Mouse (Mus musculus) ES-CJ7 (cell line): Measurements from ENCODE around the gene Tuft1.
"Not testable (repeated sequence)": the region's sequence is repeated elsewhere in the genome, so short reads cannot be mapped to it uniquely, and the experiment has no call there.

Experiments used
- DNase-seq: peaks from one replicate; pipeline ENCODE4 v3.0.0; 2011; ENCODE audit warnings: low read depth, low spot score

Tuft1 gene

DNA sequence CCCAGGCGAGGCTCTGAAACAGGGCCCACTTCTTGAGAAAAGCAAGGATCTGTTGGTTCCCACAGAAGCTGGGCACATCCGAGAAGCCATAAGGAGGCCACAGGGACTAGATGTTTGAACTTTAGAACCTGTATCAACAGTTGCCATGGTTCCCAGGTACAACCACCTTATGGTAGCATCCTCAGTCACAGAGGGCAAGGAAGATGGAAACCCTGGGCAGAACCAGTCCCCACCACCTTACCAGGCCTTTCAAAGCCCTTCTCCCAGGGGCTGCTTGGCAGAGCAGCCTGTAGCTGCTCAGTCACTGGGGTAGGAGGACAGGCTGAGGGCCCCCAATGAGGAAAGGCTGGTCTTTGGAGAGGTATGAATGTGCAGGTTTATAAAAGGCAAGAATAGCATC is 2.2 kb upstream of the Tuft1 start:
- not testable (repeated sequence) for DNase-seq

- peak; percentile 71 for DNase-seq
Observed at GRCm38 (mm10) chr3:94659142-94659748, 573 bp upstream of the Tuft1 start.

DNA sequence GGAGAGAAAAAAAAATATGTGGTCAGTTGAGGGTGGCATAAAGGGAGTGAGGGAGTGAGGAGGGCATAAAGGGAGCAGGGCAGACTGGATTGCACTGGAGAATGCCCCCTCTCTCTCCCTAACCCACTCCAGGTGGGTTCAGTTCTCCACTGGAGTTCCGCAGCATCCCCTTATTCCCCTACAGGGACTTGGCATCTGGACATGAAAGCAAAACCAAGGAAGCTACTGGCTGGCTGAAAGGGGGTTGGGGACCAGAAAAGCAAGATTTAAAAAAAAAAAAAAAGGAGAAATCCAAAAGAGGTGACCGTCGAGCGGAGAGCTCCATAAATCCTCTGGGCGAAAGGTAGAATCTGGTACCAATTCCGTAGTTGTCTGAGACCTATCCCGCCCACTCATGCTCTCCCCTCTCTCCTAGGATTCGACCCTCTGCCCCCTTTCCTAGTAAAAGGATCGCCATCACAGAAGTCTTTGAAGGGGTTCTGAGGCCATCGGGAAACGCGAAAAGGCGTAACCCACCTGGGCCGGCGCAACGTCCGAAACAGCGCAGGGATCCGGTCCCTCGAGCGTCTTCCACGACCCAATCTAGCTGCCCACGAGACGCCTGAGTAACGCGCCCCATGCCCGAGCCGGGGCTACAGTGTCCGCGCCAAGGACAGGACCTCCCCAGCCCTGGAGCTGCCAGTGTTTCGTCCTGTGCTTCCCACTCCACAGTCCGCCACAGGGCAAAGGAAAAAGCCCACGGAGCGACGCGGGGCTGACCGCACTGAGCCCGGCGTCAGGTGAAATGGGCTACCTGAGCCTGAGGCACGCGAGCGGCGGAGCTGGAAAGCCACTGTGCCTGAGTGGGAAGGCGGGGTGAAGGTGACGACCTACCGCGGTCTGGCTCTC is 576 bp downstream of the Tuft1 start:
- not testable (repeated sequence) for DNase-seq

DNA sequence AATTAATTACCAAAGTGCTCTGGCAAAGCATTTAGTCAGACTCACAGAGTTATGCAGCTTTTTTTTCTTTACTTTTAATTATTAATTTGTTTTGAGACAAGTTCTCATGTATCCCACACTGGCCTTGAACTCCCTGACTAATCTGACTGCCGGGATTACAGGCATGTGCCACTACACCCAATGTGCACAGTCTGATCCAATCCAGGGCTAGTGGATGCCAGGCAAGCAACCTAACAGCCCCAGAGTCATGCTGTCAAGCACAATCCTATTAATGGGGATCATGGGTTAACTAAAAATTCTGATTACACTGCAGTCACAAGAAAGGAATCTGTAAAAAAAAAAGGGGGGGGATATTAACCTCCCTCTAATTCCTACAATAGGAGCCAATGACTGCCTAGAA is 4.7 kb downstream of the Tuft1 start:
- DNase-seq, result not testable (repeated sequence)

- DNase-seq, result no peak
Observed at GRCm38 (mm10) chr3:94650409-94650808, 8.3 kb downstream of the Tuft1 start.

- DNase-seq, result no peak
Observed at GRCm38 (mm10) chr3:94648755-94649590, 9.7 kb downstream of the Tuft1 start.

GRCm38 (mm10) chr3:94642495-94643162 is 16.0 kb downstream of the Tuft1 start, which contains the start of gene Gm10972:
Gm10972 (plus strand) TSS chr3:94643112.
- not testable (repeated sequence) for DNase-seq

DNA sequence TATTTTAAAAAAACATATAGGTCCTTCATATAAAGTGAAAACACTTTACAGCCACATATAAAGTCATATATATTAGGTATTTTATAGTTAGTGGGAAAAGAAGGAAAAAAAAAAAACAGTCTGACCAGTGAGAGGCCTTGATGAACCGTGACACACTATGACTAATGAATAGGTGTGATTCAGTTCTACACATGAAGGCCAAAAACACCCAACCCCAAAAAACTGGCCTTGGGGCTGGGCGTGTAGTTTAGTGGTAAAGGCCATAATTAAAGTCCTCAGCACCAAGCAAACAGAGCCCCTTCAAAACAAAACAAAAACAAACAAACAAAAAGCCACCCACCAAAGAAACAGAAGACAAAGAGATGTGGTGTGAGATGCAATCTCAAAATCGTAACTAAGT is 28.8 kb downstream of the Tuft1 start:
- DNase-seq, result no peak

DNA sequence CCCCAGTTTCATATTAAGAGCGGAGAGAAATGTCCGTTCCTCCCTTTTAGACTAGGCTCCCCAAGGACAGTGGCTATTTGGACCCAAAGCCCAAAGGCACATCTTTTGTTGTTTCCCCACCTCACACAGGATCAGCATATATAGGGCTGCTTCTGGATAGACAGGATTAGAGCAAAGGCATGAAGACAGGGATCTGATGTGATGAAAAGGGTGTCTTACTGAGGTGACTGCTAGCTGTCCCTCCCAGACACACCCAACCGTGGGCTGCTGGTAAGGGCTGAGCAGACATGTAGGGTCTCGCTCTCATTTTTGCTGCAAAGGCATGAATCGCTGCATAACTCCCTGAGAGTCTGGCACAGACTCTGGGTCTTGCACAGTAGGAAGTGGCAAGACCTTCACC is 30.0 kb downstream of the Tuft1 start:
- no peak for DNase-seq

GRCm38 (mm10) chr3:94624281-94624680 is 34.4 kb downstream of the Tuft1 start:
- no peak for DNase-seq

GRCm38 (mm10) chr3:94622550-94622949 is 36.1 kb downstream of the Tuft1 start:
- no peak for DNase-seq

GRCm38 (mm10) chr3:94621740-94622507 is 36.7 kb downstream of the Tuft1 start:
- DNase-seq, result no peak

DNA sequence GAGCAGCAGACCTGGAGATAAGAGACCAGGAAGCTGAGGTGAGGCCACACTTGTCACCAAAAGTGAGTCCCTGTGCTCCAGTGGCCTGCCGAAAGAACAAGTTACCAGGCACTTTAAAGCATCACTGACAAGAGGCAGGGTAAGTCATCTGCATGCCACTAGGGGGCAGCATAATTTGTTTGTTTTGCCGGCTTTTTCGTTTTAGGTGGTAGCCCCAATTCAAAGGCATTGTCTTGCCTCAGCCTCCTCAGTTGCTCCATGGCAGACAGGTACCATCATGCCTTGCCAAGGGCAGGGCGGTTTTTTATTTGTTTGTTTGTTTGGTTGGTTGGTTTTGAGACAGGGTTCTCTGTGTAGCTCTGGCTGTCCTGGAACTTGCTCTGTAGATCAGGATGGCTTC is 42.0 kb downstream of the Tuft1 start:
- DNase-seq, result peak; percentile 72

DNA sequence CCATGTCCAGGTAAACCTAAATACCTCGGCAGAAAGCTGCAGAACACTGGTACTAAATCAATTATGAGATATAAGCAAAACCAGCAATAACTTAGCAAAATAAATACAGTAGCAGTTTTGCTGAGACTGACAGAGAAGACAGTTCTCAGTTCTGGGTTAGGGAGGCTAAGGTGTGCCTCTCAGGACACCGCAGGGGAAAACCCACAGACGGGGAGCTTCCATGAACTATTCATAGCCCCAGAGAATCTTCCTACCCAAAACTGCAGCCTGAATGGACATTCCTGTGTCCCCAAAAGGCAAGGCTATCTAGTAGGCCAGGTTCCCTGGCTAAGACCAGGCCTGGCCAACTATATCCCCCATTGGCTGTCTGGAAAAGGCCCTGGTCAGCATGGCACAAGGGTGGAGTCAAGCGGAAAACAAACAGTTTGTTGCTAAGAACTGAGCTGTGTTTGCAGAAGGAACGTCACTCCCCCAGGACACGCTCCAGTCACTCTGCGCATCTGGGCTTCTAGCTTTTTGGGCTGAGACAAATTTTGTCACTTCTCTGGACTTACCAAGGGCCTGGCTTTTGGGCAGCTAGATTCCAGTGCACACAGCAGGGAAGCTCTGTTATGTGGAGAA is 45.3 kb downstream of the Tuft1 start:
- no peak for DNase-seq

DNA sequence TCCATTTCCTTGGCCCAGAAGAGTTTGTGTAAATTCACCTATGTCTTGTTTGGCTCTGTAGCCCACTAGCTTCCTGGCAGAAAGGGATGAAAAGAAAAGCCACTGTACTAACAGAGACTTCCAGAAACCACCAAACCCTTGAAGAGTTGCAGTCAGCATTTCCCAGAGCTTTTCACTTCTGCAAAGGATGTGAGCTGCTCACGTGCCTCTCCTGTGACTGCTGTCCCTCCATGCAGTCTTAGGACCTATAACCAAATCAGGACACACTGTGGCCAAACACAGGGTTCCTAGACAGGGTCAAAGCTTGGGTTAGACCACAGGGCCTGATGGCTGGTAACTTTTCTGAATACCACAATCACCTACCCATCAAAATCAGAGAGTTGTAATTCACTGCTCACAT is 46.4 kb downstream of the Tuft1 start:
- DNase-seq, result no peak

- no peak for DNase-seq
Observed at GRCm38 (mm10) chr3:94611834-94612233, 46.8 kb downstream of the Tuft1 start.

DNA sequence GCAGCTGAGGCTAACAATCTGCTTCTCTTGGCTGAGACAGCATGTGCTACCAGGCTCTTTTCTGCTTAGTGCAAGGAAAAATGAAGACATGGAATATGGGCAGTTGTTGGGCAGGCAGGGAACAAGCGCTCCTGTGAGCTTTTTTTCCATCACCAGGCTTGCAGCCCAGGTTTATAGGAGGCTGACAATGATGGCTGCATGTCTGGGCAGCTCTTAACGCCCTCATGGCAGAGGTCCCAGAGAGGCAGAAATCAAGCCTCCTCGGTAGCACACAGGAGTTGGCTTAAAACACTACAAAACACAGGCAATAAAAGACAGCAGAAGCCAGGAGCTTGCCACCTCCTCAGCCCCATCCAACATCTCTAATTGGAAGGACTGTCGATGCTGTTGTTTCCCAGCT is 47.3 kb downstream of the Tuft1 start:
- no peak for DNase-seq

- no peak for DNase-seq
Observed at GRCm38 (mm10) chr3:94610581-94610980, 48.1 kb downstream of the Tuft1 start.

DNA sequence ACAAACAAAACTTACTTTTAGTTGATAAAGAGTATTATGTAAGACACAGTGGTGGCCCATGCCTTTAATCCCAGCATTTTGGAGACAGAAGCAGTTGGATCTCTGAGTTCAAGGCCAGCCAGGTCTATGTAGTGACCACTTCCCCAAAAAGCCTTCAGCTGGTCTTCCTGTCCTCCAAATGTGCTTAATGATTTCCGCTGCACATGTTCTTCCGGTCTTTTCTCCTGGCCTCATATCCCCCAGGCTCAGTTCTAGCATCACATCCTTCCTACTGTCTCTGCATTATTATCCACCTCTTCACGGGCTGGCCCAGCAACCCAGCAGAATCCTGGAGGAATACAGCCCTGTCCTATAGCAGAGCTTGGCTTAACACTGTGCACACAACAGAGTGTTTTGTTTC is 49.1 kb downstream of the Tuft1 start:
- DNase-seq, result no peak

DNA sequence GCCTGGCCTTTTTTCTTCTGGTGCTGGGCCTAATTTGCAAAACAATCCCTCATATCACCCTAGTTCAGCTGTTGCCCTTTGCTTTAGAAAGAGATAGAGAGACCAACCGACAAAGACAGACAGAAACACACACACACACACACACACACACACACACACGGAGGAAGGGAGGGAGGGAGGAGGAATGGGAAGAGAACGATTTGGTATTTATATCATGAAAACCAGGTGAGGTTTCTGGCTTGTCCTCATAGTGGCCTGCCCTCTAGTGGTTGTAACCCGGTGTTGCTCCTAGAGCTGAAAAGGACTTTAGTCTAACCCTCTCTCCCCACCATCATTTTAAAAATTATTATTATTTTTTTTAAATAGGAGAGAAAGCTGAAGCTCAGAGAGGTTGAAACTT is 56.7 kb downstream of the Tuft1 start:
- DNase-seq, result peak; percentile 48
